Mouse (Mus musculus) lung, postnatal 36 days (tissue): Measurements from ENCODE around the gene Ablim1.

Source experiments
- DNase-seq: peaks from one replicate; pipeline ENCODE4 v3.0.0; 2022; ENCODE audit warnings: mixed read lengths

Gene Ablim1

GRCm38 (mm10) chr19:57314346-57315012 is at the start of gene Ablim1:
TSS of gene Ablim1 (minus strand) at chr19:57314919.
- peak; percentile 76 for DNase-seq

- no peak for DNase-seq
These were observed 48.8 kb upstream of the Ablim1 start for GRCm38 (mm10) chr19:57363538-57363937.

GRCm38 (mm10) chr19:57363076-57363475 is 48.4 kb upstream of the Ablim1 start:
- no peak for DNase-seq

- DNase-seq = no peak
These were observed 47.9 kb upstream of the Ablim1 start for GRCm38 (mm10) chr19:57362586-57362985.

- DNase-seq = no peak
These were observed 47.2 kb upstream of the Ablim1 start for GRCm38 (mm10) chr19:57361939-57362307.

GRCm38 (mm10) chr19:57361131-57361938 is 46.6 kb upstream of the Ablim1 start:
- DNase-seq = peak; percentile 59

GRCm38 (mm10) chr19:57360341-57361130 is 45.8 kb upstream of the Ablim1 start, which contains the start of gene Fam160b1:
TSS of gene Fam160b1 (plus strand) at chr19:57360680.
- DNase-seq = peak; percentile 97

- peak; percentile 50 for DNase-seq
These were observed 45.1 kb upstream of the Ablim1 start for GRCm38 (mm10) chr19:57359701-57360326.

GRCm38 (mm10) chr19:57358836-57359598 is 44.3 kb upstream of the Ablim1 start:
- DNase-seq = no peak

GRCm38 (mm10) chr19:57358322-57358721 is 43.6 kb upstream of the Ablim1 start:
- peak; percentile 94 for DNase-seq

- DNase-seq = no peak
These were observed 43.1 kb upstream of the Ablim1 start for GRCm38 (mm10) chr19:57357811-57358210.

- DNase-seq = no peak
These were observed 42.5 kb upstream of the Ablim1 start for GRCm38 (mm10) chr19:57357244-57357643.

- peak; percentile 49 for DNase-seq
These were observed 41.6 kb upstream of the Ablim1 start for GRCm38 (mm10) chr19:57356273-57356672.

GRCm38 (mm10) chr19:57355451-57356251 is 40.9 kb upstream of the Ablim1 start:
- DNase-seq = no peak

- DNase-seq = no peak
These were observed 40.0 kb upstream of the Ablim1 start for GRCm38 (mm10) chr19:57354715-57355114.

GRCm38 (mm10) chr19:57354050-57354449 is 39.3 kb upstream of the Ablim1 start:
- no peak for DNase-seq

- no peak for DNase-seq
These were observed 38.5 kb upstream of the Ablim1 start for GRCm38 (mm10) chr19:57353228-57353627.

- no peak for DNase-seq
These were observed 37.7 kb upstream of the Ablim1 start for GRCm38 (mm10) chr19:57352337-57352935.

- DNase-seq = no peak
These were observed 34.4 kb upstream of the Ablim1 start for GRCm38 (mm10) chr19:57349096-57349495.

- no peak for DNase-seq
These were observed 30.0 kb upstream of the Ablim1 start for GRCm38 (mm10) chr19:57344678-57345077.

- no peak for DNase-seq
These were observed 29.1 kb upstream of the Ablim1 start for GRCm38 (mm10) chr19:57343860-57344259.
